8 mouse cellular contexts compared by ENCODE assay signal in genomic region chr4:4195834-4196233, GRCm38 (mm10).
A peak's percentile ranks its signal among the peaks of the same experiment; 100 is the strongest.
DNase-seq lines count a peak whose midpoint lies in the region; ATAC-seq and TF ChIP-seq lines count a peak whose summit lies in the region.
"Had no signal": no experiment of that assay in that cellular context is flagged by ENCODE, and none has a peak within 500 bp of the region (broad histone marks: within the 10 kb centered on the region; RNA-seq: fewer than 3 reads in every experiment).

No protein-coding gene starts in this region.

- no peaks in the 10 kb centered on the region for H3K4me1 ChIP-seq in kidney, embryonic 16.5 days (ENCODE audit: insufficient read depth, low read length)

- 68% methylated on average over 2 of the region's 2 CpGs for WGBS in kidney, embryonic 16.5 days

- TF ChIP-seq CTCF in gastrocnemius, adult 2 months (IDR thresholded peaks at IDR 0.05), result no peak
- TF ChIP-seq CTCF in layer of hippocampus, adult 2 months (conservative IDR thresholded peaks at IDR 0.05), result no peak

- H3K9ac ChIP-seq in kidney, embryonic 16.5 days (replicated peaks; ENCODE audit: low read length), result no peak overlapping the region

- H3K4me2 ChIP-seq in kidney, embryonic 16.5 days (replicated peaks; ENCODE audit: low read depth, low read length), result no peak overlapping the region

- peak; percentile 14 to 15 for DNase-seq in kidney, postnatal 4 days
- DNase-seq in adrenal gland, postnatal 14 days, result peak; percentile 74
- DNase-seq in gastrocnemius, adult 2 months, result peak; percentile 63
- DNase-seq in lung, postnatal 25 days (ENCODE audit: low spot score), result peak; percentile 6
- no peak for DNase-seq in spleen, postnatal 14 days (ENCODE audit: low spot score in 2 of 2)
- no peak for DNase-seq in layer of hippocampus, adult 2 months (ENCODE audit: low spot score in 2 of 2)
- DNase-seq: right cerebral cortex, postnatal 25 days had no signal

- no peak for ATAC-seq in kidney, embryonic 16.5 days (ENCODE audit: low FRiP score, low TSS enrichment)

- intact Hi-C loops in gastrocnemius, adult 2 months (cut with DNase I), result no loop called here

- H3K4me3 ChIP-seq in kidney, embryonic 16.5 days (ENCODE audit: low read length), result no peak overlapping the region
- no peak overlapping the region for H3K4me3 ChIP-seq in gastrocnemius, adult 2 months
- H3K4me3 ChIP-seq in layer of hippocampus, adult 2 months, result no peak overlapping the region

- H3K9me3 ChIP-seq in kidney, embryonic 16.5 days (ENCODE audit: low read length), result no peaks in the 10 kb centered on the region

- H3K27ac ChIP-seq in kidney, embryonic 16.5 days (ENCODE audit: low read length), result no peak overlapping the region
- H3K27ac ChIP-seq in gastrocnemius, adult 2 months, result peak overlapping the region; percentile 33
- no peak overlapping the region for H3K27ac ChIP-seq in layer of hippocampus, adult 2 months

- no peaks in the 10 kb centered on the region for H3K36me3 ChIP-seq in kidney, embryonic 16.5 days (ENCODE audit: insufficient read depth, low read length)

- no peaks in the 10 kb centered on the region for H3K27me3 ChIP-seq in kidney, embryonic 16.5 days (ENCODE audit: insufficient read depth, low read length)

Comparison
In these comparisons a context has a peak if more than half of its experiments do, and no peak if none do; other contexts are left out.
1. DNase-seq: peak in kidney, postnatal 4 days (2 of 2), adrenal gland, postnatal 14 days (single experiment), gastrocnemius, adult 2 months (single experiment) and lung, postnatal 25 days (single experiment); none in spleen, postnatal 14 days (0 of 2) and layer of hippocampus, adult 2 months (0 of 2).